Mouse (Mus musculus): Measurements from ENCODE around the gene Unk.

Unk gene

DNA sequence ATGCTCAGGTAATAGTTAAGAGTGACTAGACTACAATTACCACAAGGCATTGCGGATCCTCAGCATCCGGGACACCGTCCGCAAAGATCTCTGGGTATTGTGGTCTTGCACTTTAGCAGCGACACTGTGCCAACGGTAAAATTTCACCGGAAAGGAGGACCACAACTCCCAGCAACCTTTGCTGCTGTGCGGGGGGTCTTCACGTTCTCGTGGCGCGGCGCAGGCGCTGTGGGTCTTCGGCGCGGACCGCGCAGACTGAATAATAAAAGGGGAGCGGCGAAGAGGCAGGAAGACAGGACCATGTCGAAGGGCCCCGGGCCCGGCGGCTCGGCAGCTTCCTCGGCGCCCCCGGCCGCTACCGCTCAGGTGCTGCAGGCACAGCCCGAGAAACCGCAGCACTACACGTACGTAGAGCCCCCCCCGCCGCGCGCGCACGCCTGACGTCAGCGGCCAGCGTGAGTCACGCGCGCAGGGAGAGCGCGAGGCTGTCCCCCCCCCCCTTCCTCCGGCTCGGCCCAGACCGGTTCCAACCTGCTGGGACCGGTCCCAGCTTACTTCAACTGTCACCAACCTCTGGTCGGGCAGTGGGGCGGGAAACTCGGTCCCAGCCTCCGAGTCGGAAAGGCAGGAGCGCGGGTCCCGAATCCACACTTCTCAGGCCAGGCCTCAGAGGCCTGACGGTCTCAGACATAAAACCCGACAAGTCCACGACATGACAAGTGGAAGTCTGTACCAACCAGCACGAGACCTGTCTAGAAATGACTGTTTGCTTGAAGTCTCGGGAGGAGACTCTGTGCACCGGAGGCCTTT lies at the start of gene Unk:
TSS of gene Unk (plus strand) at position 235 of the 810 bp plus-strand sequence.
- peak; percentile 98 to 99 for DNase-seq (ENCODE audit: low spot score in 2 of 2)

DNA sequence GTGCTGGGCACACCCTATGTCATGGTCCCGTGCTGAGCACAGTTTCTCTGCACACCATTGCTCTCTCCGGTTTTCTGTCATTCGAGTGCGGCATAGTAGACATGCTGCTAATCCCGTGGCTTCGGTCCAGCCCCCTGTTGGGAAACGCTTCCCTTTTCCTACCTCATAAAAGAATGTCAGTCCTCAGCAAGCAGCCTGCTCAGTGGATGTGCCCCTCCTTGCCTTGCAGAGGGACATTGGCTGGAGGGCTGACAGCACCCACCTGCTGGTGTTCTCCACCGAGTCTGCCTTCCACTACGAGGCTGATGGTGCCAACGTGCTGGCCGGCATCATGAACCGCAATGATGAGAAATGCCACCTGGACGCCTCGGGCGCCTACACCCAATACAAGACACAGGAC lies 47.6 kb upstream of the Unk start:
- DNase-seq (ENCODE audit: low spot score in 2 of 2), result no peak

DNA sequence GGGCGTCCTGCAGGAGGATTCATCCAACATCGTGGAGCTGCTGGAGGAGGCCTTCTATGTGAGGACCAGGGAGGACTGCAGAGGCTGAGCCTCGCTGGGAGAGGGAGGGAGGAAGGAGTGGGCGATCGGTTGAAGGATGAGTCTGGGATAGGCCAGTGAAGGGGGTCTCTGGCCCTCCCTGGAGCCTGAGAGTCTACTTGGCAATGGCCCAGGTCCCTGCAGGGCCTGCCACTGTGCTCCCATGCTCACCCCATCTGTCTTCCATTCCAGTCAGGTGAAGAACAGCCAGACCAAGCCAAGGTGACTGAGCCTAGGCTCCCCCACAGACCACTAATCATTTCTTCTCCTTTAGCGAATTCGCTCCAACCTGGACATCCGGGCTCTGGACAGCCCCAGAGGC lies 46.8 kb upstream of the Unk start:
- DNase-seq (ENCODE audit: low spot score in 2 of 2), result no peak

DNA sequence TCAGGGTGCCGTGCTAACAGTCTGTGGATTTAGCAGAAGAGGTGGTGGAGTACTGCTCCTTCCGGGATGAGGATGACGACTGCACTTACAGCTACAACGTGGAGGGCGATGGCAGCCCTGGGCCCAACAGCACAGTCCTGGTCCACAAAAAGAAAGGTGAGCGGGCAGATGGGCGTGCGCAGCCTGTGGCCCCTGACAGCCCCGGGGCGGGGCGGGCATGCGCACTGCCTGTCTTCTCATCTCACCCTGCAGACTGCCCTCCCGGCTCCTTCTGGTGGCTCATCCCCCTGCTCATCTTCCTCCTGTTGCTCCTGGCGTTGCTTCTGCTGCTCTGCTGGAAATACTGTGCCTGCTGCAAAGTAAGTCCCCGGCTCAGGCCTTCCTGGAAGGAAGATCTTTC lies 40.4 kb upstream of the Unk start:
- DNase-seq (ENCODE audit: low spot score in 2 of 2), result no peak

DNA sequence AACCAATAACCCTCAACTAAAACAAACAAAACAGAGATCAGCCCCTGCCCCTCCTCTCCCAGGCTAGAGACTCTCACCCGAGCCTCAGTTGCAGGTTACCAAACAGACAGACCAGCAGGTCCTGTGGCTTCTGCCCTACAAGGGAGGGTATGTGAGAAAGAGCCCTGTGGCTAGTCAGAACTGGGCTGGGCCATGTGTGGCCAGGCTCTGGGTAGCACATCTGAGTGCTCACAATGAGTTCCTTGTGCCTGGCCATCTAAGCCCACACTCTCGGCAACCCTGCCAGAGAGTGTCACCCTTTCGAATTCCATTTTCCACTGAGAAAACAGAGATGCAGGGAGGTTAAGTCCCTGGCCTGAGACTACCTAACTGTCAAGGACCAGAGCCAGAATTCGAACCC lies 38.0 kb upstream of the Unk start:
- DNase-seq (ENCODE audit: low spot score in 2 of 2), result no peak

DNA sequence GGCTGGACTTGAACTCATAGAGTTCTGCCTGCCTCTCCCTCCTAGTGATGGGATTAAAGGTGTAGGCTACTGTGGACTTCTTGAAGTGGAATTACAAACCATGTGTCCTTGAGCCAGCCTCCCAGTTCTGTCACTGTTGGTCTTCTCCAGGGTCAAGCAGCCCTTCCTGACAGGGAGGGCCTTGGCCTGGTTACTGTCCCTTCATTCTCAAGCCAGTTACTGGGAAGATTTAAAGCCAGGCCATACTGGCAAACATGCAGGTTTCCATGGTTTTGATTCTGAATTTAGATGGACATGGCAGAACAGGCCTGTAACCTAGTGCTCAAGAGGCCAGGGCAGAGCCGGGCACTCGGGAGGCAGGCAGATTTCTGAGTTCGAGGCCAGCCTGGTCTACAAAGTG lies 34.9 kb upstream of the Unk start:
- no peak for DNase-seq (ENCODE audit: low spot score in 2 of 2)

DNA sequence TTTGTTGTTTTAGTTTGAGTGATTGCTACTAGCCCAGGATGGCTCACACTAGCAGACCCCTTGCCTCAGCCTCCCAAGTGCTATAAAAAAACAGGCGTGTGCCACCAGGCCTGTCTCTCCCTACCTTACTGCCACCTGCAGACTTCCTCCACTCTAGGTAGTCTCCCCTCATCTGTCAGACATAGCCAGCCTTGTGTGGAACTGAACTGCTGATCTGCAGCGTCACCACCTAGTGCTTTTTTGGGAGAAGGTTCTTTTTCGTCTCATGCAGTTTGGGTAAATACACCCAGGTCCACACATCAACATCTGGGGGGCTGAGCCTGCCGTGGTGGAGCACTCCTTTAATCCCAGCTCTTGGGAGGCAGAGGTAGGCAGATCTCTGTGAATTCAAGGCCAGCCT lies 33.1 kb upstream of the Unk start:
- no peak for DNase-seq (ENCODE audit: low spot score in 2 of 2)

DNA sequence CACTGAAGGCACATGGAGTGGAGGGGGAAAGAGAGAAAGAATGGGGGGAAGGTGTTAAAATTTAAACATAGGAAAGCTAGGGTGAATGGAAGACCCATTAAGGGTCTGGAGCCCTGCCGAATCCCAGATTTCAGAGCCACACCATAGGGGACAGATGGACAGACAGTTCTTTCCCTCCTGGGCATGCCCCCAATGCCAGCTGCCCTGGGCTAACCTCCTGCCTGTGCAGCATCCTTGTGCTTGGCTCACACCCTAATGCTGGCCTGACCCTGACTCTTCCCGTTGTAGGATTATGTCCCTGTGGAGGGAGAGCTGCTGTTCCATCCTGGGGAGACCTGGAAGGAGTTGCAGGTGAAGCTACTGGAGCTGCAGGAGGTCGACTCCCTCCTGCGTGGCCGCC lies 32.5 kb upstream of the Unk start:
- DNase-seq (ENCODE audit: low spot score in 2 of 2), result no peak

DNA sequence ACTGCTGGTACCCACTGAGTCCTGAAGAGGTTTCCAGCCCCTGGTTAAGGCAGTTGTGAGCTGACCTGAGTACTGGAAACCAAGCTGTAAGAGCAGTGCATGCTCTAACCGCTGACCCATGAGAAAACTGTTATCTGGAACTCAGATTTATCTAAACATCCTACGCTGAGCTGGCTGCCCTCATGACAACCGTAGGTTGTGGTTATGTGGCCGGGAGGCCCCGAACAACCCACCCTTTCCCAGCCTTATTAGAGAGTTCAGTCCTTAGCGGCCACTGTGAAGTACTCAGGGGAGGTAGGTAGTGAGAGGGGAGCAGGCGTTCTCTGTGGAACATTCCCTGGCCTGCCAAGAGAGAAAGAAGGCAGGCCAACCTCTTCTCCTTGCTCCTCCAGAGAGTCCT lies 31.1 kb upstream of the Unk start:
- no peak for DNase-seq (ENCODE audit: low spot score in 2 of 2)

DNA sequence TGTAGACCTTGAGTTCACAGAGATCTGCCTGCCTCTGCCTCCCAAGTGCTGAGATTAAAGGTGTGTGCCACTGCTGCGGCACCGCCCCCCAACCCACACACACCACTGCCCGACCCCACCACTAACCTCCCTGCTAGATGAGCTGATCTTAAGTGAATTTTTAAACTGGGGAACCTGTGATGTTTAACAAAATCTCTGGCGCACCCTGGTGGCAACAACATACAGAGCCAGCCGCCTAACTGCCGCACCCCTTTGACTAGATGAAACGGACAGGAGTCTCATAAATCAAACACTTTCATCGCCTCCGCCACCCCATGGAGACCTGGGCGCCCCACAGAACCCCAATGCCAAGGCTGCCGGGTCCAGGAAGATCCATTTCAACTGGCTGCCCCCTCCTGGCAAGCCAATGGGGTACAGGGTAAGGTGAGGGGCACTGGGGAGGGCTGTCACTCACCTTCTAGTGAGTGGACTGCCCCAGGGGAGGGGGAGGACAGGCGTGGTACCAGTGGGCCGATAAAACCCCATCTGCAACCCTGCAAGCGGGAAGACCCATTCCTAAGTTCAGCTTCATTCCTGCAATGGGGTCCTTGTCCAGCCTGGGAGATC lies 30.5 kb upstream of the Unk start:
- DNase-seq (ENCODE audit: low spot score in 2 of 2), result peak; percentile 69 to 85

DNA sequence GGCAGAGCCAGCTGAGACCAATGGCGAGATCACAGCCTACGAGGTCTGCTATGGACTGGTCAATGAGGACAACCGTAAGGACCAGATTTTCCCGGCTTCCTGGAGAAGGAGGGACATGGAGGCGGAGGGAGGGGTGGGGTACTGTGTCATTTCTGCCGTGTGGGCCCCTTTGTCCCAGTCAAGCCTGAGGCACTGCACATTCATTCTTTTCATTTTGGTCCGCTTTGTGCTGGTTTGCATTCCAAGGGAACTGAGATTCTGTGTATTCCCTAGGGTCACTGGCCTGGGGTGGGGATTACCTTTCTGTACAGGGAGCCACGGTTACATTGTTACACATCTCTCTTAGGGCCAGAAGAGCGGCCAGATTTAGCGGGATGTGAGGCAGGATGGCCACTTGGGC lies 29.5 kb upstream of the Unk start:
- no peak for DNase-seq (ENCODE audit: low spot score in 2 of 2)

DNA sequence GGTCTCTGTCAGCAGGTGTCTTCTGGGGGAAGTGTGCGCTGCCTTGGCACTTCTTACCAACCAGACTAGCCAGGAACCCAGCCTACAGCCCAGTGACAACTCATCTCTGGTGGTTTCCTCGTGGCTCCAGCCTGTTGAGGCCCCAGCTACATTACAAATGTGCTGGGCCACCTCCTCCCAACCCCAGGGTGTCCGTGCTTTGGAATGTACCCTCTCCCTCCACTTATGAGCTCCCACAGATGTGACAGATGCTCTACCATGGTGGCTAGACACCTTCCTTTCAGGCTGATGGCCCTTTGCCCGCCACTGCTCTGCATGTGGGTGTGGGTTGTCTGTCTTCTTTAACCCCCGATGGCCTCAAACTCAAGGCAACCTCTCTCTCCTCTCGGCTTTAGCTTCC lies 28.4 kb upstream of the Unk start:
- no peak for DNase-seq (ENCODE audit: low spot score in 2 of 2)

DNA sequence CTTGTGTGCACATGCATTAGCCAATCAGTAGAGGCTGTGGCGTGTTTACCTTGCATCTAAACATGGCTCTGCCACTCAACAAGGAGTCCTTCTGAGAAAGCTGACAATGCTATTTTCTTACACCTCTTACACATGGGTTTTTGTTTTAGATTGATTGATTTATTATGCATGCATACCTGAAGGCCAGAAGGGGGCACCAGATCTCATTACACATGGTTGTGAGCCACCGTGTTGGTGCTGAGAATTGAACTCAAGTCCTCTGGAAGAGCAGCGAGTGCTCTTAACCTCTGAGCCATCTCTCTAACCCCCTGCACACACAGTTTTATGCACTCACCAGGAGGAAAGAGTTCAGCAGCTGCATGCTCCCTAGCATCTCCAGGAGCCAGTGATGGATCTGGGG lies 27.2 kb upstream of the Unk start:
- DNase-seq (ENCODE audit: low spot score in 2 of 2), result no peak

DNA sequence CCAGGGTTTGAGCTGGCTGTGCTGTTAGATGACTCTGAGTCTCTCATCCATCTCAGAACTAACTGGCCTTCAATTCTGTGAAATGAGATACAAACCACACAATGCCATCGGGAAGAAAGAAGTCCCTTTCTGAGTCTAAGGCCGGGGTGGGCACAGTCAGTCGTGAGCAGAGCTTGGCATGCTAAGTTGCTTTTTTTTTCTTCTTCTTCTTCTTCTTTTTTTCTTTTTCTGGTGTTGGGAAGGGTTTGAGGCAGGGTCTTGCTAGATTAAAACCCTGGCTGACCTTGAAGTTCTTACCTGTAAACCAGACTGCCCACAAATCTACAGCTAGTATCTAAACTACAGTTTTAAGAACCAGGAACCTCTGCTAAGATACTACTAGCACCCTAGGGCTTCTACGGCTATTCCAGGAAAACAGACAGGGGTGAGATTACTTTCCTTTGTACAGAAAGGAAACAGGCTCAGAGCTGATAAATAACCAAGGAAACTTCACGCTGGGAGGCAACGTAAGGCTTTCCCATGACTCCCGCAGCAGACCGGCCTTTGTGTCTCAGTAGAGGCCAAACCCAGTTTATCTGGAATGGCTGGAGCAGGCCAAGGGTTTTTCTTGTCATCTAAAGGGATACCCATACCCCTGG lies 25.8 kb upstream of the Unk start:
- DNase-seq (ENCODE audit: low spot score in 2 of 2), result no peak

DNA sequence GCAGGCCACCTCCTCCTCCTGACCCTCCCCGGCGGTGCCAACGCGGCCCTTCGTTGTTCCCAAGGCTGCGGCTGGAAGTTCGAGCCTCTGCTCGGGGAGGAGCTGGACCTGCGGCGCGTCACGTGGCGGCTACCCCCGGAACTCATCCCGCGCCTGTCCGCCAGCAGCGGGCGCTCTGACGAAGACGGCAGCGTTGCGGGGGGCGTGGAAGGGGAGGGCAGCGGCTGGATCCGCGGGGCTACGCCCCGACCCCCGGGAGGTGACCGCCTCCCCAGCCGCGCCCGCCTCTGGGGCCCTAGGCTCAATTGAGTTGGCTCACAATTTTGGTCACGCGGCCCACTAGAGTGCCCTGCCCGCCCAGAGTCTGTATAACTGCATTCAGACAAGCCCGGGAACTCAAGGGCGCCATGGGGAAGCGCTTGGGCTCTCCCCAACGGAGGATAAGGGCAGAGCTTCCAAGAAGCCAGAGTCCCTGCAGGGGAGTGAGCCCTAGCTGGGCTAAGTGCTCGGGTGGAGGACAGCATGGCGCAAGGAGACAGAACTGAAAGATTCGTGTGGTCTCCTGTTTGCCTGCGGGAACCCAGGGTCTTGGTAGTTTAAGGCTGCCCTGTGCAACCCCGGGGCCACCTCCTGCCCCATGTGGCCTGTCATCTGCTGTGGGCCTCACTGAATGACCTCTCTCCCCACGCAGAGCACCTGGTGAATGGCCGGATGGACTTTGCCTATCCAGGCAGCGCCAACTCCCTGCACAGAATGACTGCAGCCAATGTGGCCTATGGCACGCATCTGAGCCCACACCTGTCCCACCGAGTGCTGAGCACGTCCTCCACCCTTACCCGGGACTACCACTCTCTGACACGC lies 25.1 kb upstream of the Unk start:
- DNase-seq (ENCODE audit: low spot score in 2 of 2), result peak; percentile 71 to 77

DNA sequence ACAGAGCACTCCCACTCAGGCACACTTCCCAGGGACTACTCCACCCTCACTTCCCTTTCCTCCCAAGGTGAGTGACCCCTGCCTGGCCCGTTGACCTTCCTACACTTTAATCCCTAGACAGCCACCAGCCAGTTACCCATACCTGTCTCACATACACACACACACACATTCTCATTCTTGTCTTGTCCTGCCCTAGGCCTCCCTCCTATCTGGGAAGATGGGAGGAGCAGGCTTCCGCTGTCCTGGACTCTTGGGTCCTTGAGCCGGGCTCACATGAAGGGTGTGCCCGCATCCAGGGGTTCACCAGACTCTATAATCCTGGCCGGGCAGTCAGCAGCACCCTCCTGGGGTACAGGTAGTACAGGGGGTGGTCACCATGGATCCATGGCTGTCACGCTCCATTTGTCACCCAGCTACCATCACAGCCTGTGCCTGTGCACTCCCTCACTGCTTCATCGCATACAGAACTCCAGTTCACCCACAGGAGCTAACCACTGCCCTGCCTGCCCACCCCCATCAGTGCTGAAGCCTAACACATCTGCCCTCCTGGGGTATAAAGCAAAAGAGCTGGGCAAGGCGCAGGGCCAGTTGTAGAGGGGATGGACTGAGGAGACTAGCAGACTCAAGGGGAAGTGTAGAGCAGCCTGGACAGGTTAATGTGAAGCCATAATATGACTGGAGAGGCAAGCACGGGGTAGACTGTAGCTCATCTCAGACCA lies 24.3 kb upstream of the Unk start:
- DNase-seq (ENCODE audit: low spot score in 2 of 2), result peak in 1 of 2 experiments; percentile 25

DNA sequence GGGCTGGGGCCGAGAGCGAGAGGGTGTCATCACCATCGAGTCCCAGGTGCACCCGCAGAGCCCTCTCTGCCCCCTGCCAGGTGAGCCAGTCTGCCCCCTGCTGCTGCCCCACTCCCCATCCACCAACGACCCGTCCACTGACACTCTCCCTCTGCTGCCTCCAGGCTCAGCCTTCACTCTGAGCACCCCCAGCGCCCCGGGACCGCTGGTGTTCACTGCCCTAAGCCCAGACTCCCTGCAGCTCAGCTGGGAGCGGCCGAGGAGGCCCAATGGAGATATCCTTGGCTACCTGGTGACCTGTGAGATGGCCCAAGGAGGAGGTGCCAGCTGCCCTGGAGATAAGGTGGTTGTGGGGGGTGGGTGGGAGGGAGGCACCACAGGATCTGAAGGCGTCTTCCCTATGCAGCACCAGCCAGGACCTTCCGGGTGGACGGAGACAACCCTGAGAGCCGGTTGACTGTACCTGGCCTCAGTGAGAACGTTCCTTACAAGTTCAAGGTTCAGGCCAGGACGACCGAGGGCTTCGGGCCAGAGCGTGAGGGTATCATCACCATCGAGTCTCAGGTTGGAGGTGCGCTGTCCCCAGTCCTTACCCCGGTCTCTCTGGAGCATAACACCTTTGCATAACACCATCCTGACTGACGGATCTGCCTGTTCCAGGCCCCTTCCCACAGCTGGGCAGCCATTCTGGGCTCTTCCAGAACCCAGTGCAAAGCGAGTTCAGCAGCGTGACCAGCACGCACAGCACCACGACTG lies 22.8 kb upstream of the Unk start:
- DNase-seq (ENCODE audit: low spot score in 2 of 2), result peak in 1 of 2 experiments; percentile 25

DNA sequence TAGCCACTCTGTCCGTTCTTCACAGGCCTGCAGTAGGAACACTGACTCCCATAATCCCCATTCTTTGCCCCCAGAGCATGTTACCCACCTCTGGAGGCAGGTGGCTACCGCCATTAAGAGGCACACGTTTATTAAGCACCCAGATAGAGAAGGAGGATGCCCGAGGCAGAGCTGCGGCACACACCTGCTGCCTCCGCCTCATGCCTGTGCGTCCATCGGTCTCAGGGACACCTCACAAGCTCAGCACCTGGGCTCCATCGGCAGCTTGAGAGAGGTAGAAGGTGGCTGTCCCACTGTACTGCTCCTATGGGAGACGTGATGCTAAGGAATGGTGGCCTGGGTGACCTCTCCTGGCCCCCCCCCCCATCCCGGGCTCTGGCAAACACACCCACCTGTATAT lies 21.7 kb upstream of the Unk start:
- no peak for DNase-seq (ENCODE audit: low spot score in 2 of 2)

DNA sequence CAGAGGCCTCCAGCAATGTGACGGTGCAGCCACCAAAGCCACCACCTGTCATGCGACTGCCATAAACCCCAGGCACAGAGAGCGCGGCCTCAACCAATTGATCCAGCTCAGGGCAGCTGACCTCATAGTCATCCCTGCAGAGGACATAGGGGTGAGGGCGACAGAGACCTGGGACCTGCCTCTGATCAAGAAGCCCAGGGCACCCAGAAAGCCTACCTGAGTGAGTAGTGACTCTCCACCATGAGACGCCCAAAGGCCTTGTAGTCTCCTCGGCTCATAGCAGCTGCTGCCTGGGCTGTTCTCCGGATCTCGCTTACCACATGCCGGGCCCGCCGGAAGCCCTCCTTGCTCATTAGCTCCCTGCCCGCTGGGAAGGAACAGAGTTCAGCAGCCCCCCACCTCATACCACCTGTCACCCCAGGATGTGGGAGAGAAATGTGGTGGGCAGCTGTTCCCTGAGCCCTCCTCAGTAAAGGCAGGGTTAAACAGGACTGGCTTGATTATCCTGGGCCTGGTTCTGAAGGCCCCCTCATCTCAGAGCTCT lies 21.2 kb upstream of the Unk start:
- no peak for DNase-seq (ENCODE audit: low spot score in 2 of 2)

DNA sequence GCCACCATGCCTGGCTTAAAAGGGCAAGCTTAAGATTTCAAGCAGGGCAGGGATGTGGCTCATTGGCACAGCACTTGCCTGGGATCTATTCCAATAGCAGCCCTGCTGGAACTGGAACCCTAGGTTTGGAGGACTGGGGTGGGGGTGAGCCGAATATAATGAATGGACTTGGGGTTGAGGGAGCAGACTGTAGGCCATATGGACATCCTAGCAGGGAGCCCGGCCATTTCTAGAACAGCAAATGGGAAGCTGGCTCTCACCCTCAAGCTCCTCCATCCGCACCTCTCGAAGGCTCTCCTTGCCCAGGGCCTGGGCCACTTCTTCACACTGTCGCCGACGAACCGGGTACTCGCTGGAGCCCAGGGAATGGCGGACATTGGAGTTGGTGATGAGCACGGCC lies 20.5 kb upstream of the Unk start:
- no peak for DNase-seq (ENCODE audit: low spot score in 2 of 2)

DNA sequence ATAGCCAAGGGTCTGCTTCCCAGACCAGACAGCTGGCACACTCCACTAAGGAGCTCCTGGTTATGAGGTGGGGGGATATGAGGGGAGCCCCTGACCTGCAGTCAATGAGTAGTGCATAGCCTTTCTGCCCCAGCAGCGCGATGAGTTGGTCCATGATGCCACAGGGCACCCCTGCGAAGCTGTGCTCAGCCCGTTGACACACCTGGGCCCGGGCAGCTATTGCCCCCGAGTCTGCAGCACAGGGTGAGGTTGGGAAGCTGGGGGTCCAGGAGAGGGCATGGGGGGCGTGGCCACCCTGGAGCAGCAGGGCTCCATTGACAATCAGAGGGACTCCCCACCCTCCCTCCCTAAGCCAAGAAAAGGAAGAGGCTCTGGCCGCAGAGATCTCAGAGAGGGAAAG lies 20.0 kb upstream of the Unk start:
- no peak for DNase-seq (ENCODE audit: low spot score in 2 of 2)

All from right cerebral cortex, postnatal 10 days (tissue).